Mouse (Mus musculus): ENCODE measurements around the gene Shkbp1. TPM values are rescaled to one million over a fixed set of nuclear protein-coding genes. Genes with fewer than 3 reads are reported as not detected.

The Shkbp1 gene
- total RNA-seq, 2 experiments from 2014 or later: 13.8 to 17.5 TPM

- peak; percentile 95 to 96 for DNase-seq
- intact Hi-C loops (cut with DNase I): loop anchor here (1.0 to 5.0 kb wide), 6 partner anchors 25 to 349 kb away; partner anchors contain the start of genes Blvrb and Sptbn4
These were observed 19.6 kb downstream of the Shkbp1 start for GRCm38 (mm10) chr7:27335928-27336823.

DNA sequence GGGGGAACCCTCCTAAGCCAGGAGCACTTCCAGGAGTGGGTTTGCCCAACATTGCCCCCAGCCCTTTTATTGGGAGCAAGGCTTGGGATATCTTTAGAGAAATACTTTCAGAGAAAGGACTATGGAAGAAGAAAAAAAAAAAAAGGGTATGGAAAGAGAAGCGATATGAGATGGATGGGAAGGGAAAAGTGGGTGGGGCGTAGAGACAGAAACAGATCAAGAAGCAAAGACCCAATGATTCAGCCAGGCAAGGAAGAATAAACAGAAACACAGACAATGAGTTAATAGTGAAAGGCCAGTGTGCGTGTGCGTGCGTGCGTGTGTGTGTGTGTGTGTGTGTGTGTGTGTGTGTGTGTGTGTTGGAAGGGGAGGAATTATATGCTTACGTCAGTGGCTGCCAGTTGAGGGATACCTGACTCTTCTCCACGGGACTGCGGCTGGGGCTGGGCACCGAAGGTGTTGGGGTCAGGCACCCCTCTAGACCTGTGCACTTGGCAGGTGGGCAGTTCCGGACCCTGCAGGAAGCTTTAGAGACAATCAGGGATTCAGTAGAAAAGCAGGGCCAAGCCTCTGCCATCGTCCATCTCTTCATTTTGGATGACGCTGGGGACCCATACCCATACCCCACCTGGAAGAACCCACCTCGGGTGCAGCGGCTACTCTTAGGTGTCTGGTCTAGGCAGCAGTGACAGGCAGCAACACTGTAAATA, 20.7 kb downstream of the Shkbp1 start:
- DNase-seq: no peak

DNA sequence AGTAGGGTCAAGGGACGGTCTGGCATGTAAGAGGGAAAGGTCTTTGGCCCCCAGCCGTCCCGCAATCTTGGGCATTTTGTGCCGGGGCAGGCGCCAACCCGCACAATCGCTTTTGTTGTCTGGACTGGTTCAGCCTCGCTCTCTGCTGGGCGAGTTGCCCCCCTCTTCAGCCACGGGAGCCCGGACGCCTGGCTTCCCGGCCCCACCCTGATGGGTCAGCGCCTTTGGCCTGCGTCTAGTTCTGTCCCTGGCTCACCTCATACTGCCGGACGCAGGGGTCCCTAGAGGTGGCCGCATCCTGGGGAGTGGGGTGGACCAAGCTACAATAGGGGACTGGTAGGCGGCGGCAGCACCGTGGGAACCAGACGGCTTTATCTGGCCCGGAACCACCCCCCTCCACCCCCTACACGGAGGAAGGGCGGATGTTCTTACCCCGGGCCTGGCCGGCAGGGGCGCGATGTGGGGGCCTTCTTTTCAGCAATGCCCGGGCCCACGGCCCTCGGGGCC, 21.4 kb downstream of the Shkbp1 start:
- peak; percentile 81 to 84 for DNase-seq
- intact Hi-C loops (cut with DNase I): loop anchor here (5.0 kb wide), 2 partner anchors 158 to 172 kb away; no protein-coding TSS in a partner anchor

More for the DNA sequence above, 20.7 kb downstream of the Shkbp1 start:
- intact Hi-C loops (cut with DNase I): loop anchor here (5.0 kb wide), 1 partner anchor 112 kb away; the partner anchor contains the start of genes Blvrb and Sptbn4

DNA sequence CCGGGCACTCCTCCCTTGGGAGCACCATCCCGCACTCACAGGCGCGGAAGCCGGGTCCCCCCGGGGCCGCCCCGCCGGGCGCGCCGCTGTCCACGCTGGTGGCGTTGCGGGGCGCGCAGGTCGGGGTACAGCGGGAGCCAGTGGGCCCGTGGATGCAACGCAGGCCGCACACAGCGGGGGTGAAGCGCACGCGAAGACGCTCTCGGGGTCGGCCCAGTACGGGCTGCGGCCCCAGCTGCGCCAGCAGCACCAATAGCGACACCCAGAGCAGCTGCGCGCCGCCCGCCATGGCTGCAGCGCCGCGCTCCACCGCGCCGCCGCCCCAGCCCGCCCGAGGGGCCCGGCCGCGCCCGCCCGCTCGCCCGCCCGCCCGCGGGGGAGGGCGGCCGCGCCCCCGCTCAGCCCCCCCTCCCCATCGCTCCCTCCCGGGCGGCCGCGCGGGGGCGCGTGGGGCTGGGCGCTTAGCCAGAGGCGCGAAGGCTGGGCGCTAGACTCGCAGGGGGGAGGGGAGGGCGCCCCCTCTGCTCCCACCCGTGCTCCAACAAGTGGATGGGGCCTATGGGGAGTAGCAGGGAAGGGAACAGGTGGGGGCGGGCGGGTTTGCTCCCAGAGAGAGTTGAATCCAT, 22.4 kb downstream of the Shkbp1 start:
- DNase-seq: peak; percentile 60 to 67

GRCm38 (mm10) chr7:27332353-27333199, 23.2 kb downstream of the Shkbp1 start:
- intact Hi-C loops (cut with DNase I): loop anchor here (5.0 kb wide), 2 partner anchors 160 to 170 kb away; no protein-coding TSS in a partner anchor
- DNase-seq: peak; percentile 92 to 94

More for the DNA sequence above, 22.4 kb downstream of the Shkbp1 start:
- intact Hi-C loops (cut with DNase I): loop anchor here (5.0 kb wide), 2 partner anchors 159 to 171 kb away; no protein-coding TSS in a partner anchor

- intact Hi-C loops (cut with DNase I): loop anchor here (5.0 kb wide), 2 partner anchors 160 to 170 kb away; no protein-coding TSS in a partner anchor
- no peak for DNase-seq
These were observed 24.0 kb downstream of the Shkbp1 start for GRCm38 (mm10) chr7:27331854-27332253.

GRCm38 (mm10) chr7:27331541-27331851, 24.3 kb downstream of the Shkbp1 start:
- no peak for DNase-seq
- intact Hi-C loops (cut with DNase I): loop anchor here (5.0 kb wide), 2 partner anchors 161 to 169 kb away; no protein-coding TSS in a partner anchor

- DNase-seq: peak; percentile 94
- intact Hi-C loops (cut with DNase I): loop anchor here (5.0 kb wide), 2 partner anchors 161 to 169 kb away; no protein-coding TSS in a partner anchor
These were observed 24.9 kb downstream of the Shkbp1 start for GRCm38 (mm10) chr7:27330709-27331540.

DNA sequence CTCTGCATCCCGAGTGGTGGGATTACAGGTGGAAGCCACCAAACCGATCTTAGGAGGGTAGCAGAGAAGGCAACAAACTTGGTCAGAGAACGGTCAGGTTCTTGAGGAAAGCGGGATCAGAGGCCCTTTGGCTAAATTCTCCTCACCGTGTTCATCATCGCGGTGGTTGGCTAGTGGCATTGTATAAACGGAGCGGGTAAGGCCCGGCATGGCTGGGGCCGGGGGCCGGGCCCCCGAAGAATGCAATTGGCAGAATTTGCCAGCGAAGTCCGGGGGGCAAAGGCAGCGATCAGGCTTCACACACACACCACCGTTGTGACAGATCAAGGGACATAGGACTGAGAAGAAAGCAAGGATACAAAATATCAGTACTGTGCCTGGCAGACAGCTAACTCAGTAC, 25.8 kb downstream of the Shkbp1 start:
- intact Hi-C loops (cut with DNase I): loop anchor here (1.0 to 5.0 kb wide), 3 partner anchors 28 to 168 kb away; no protein-coding TSS in a partner anchor
- DNase-seq: no peak

- intact Hi-C loops (cut with DNase I): loop anchor here (1.0 kb wide), 1 partner anchor 27 kb away; no protein-coding TSS in a partner anchor
These were observed 26.4 kb downstream of the Shkbp1 start for GRCm38 (mm10) chr7:27329326-27329947.

GRCm38 (mm10) chr7:27328648-27329047, 27.2 kb downstream of the Shkbp1 start:
- DNase-seq: peak in 1 of 2 experiments; percentile 70
- intact Hi-C loops (cut with DNase I): loop anchor here (1.0 kb wide), 1 partner anchor 26 kb away; no protein-coding TSS in a partner anchor

More at GRCm38 (mm10) chr7:27329326-27329947, 26.4 kb downstream of the Shkbp1 start:
- DNase-seq: peak; percentile 87 to 91

- intact Hi-C loops (cut with DNase I): no loop called here
- DNase-seq: no peak
These were observed 27.7 kb downstream of the Shkbp1 start for GRCm38 (mm10) chr7:27328161-27328560.

- intact Hi-C loops (cut with DNase I): no loop called here
- no peak for DNase-seq
These were observed 28.3 kb downstream of the Shkbp1 start for GRCm38 (mm10) chr7:27327500-27327899.

DNA sequence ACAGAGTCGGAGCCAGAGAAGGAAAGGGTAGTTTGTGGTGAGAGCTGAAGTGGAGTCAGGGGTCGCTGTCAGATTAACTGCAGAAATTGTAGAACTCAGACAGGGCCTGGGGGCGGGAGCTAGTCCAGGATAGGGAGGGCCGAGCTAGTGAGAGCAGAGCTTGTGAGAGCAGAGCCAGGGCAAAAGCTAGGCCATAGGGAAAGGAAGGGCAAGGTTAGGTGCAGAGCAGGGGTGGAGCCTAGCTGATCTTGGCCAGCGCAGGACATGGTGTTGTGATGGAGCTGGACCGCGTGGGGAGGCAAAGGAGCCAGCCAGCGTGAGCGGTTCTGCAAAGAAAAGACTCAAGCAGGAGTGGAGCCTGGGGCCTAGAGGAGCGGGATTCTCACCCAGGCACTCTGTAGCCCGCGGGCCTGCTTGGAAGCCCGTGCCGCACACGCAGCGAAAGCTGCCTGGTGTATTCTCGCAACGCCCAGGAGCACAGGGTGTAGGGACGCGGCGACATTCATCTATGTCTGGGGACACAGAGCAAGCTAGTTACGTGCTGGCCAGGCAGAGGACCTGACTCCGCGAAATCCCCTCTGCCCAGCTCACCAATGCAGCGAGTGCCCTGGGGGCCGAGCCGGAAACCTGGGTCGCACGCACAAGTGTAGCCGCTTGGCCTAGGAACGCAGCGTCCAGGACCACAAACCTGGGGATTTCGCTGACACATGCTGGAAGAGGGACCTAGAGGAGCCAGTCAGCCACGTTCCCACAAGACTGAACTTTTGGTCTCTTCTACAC, 29.5 kb downstream of the Shkbp1 start:
- peak; percentile 57 to 58 for DNase-seq
- intact Hi-C loops (cut with DNase I): no loop called here

- DNase-seq: peak; percentile 80 to 85
- intact Hi-C loops (cut with DNase I): no loop called here
These were observed 30.1 kb downstream of the Shkbp1 start for GRCm38 (mm10) chr7:27325697-27326096.

GRCm38 (mm10) chr7:27324928-27325327, 30.9 kb downstream of the Shkbp1 start:
- intact Hi-C loops (cut with DNase I): no loop called here
- no peak for DNase-seq

GRCm38 (mm10) chr7:27324161-27324560, 31.7 kb downstream of the Shkbp1 start:
- no peak for DNase-seq
- intact Hi-C loops (cut with DNase I): no loop called here

Measured in heart, postnatal 10 days (tissue).